Mouse (Mus musculus) spleen, embryonic (tissue): ENCODE measurements around the gene Hoxb5.

Source experiments
- CTCF ChIA-PET: fragments of 350-600 bp; sonication (Branson Sonifier 250); formaldehyde crosslinking; loops from one replicate; lab custom pipeline; 2022; lab: Charles Lee

The Hoxb5 gene

DNA sequence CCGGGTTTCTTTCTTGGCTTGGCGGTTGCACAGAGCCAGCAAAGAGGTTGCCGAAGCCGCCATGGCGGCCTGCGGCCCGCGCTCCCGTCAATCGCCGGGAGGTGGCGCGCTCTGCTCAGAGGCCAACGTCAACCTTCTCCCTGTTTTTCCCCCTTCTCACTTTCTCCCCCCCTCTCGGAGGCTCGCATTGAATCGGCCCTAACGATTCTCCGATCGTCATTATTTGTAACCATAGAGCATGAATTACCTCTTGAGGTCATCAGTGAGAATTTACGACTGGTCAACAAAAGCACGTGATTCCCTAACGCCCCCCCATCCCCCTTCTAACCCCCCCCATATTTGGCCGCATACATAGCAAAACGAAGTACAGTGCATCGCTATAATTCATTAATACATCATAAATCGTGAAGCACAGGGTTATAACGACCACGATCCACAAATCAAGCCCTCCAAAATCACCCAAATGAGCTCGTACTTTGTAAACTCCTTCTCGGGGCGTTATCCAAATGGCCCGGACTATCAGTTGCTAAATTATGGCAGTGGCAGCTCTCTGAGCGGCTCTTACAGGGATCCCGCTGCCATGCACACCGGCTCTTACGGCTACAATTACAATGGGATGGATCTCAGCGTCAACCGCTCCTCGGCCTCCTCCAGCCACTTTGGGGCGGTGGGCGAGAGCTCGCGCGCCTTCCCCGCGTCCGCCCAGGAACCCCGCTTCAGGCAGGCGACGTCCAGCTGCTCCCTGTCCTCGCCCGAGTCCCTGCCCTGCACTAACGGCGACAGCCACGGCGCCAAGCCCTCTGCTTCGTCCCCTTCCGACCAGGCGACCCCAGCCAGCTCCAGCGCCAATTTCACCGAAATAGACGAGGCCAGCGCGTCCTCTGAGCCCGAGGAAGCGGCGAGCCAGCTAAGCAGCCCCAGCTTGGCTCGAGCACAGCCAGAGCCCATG, at the start of gene Hoxb5:
Gene Hoxb5 (plus strand): TSS at position 186 of the 949 bp plus-strand sequence.
- CTCF ChIA-PET = interaction anchor here (0.6 to 1.4 kb wide), 4 partner anchors 11 to 540 kb away, joined by 3 to 5 read pairs (median 4); partner anchors contain the start of gene Hoxb6

- CTCF ChIA-PET = interaction anchor here (0.6 kb wide), 1 partner anchor 170 kb away, joined by 4 read pairs; no protein-coding TSS in a partner anchor
Observed at GRCm38 (mm10) chr11:96254221-96254620, 48.9 kb upstream of the Hoxb5 start.

DNA sequence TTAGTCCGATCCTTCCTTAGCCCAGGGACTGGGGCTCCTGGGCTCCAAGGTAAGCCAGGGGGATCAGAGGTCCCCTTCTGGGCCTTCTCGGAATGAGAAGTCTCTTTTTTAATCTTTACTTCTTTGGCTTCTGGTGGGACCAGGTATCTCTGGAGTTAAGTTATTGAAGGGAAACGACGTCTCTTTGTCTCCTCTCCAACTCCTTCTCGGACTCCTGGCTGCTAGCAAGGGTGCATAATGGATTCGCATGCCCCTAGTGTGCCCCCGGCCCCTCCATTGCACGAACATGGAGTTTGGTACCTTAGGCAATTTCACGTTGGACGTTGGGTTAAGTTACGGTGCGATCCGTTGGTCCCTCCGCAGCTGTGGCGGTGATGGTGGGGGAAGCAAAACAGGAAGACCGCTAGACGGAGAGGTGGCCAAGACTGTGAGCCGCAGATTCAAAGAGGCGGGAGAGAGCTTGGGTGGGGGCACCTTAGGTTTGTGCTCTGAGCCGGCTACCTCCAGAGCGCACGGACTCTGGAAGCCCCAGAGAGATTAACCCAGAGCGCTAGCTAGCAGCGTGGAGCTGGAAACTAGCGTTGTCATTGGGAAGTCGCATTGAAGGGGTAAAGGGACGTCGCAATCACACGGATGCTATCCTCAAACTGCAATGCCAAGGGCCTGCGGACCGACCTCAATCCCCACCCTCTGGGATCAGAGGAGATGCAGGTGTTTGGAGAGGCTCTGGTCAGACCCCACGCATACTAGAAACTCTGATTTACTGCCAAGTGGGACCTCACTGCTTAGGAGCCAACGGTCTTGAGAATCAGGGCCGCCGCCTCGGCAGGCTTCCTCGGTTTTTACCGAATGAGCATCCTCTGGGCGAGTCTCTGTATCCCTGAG, 47.8 kb upstream of the Hoxb5 start:
- CTCF ChIA-PET = no interaction called here

DNA sequence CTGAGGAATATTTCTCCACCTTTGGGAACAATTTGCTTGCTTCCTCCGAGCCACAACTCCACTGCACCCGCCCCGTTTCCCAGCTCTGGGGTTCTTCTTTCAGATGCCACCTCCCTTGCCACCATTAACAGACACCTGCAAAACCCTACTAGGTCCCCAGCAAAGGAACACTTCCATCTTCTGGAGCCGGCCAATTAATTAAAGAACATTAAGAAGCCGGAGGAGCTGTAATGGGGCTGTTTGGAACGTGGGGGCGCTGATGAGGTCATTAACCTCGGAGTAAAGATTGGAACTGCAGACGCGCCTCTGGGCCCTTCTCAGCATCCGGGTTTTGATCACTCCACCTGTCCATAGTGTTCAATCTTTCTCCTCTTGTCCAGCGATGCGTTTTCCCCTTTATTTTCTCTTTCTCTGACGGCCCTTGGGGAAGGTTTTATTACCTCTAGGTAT, 47.1 kb upstream of the Hoxb5 start:
- CTCF ChIA-PET = no interaction called here

DNA sequence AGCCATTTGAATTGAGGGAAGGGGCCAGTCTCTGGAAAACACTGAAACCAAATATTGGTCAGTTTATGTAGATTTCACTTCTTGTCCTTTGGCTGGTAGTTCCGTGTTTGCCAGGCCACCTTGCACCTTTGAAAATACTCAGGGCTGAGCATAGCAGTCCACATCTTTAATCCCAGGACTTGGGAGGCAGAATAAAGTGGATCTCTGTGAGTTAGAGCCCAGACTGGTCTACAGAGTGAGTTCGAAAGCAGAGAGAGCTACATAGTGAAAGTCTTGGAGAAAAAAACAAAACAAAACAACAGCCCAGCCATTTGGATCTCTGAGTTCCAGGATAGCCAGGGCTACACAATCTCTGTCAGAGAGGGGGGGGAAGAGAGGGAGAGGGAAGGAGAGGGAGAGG, 46.0 kb upstream of the Hoxb5 start:
- CTCF ChIA-PET = interaction anchor here (0.5 to 0.7 kb wide), 2 partner anchors 11 to 256 kb away, joined by 3 read pairs; no protein-coding TSS in a partner anchor

GRCm38 (mm10) chr11:96259038-96259437, 44.1 kb upstream of the Hoxb5 start:
- CTCF ChIA-PET = no interaction called here

- CTCF ChIA-PET = no interaction called here
Observed at GRCm38 (mm10) chr11:96259511-96259910, 43.6 kb upstream of the Hoxb5 start.

DNA sequence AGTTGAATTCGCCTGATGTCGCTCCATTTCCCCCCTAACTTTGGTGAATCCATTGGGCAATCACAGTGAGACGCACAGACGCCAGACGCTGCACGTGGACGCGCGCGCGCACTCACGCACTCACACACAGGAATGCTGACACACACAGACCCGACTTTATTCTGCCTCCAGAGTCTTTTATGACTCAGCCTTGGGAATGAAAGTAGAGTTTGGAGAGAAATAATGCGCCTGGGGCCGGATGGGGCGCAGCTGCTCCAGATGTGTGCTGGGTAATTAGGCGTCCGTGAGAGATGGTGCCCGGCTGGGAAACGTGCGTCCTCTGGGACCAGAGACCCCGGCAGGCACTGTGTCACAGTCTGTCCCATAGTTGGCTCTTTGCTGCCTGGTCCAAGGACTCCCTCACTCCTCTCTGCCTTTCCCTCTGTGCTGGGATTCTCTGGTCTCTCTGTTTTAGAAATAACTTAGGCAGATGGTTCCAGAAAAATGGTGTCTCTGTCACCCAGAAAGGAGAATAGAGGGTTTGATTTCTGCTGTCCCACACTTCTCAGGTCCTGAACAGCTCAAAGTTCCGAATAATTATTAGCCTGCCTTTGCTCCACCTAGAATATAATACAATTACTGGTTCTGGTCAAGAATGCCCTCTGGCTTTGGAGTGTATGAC, 42.7 kb upstream of the Hoxb5 start:
- CTCF ChIA-PET = no interaction called here

DNA sequence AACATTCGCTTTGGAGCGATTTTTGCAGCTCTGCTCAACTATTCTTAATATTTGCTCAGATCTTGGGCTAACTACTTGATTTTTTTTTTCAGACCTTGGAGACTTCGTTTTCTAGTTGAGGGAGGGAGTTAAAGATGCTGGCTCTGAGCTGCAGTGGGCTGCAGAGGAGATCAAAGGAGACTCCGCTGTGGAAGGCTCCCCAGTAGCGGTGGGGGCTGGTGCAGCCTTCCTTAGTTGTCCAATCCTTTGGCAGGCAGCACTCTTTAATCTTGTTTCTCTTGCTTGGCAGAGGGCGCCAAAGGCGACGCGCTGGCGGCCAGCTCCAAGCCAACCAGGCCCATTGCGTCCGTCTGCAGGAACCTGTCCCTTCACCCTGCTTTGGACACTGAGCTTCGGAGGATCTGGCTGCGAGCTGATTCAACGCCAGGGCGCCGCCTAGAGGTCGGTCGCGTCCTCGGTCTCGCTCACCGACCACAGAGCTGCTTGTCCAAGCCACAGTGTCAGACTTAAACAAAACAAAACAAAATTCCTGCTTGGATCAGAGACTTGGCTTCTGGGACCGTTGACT, 41.7 kb upstream of the Hoxb5 start:
- CTCF ChIA-PET = no interaction called here

DNA sequence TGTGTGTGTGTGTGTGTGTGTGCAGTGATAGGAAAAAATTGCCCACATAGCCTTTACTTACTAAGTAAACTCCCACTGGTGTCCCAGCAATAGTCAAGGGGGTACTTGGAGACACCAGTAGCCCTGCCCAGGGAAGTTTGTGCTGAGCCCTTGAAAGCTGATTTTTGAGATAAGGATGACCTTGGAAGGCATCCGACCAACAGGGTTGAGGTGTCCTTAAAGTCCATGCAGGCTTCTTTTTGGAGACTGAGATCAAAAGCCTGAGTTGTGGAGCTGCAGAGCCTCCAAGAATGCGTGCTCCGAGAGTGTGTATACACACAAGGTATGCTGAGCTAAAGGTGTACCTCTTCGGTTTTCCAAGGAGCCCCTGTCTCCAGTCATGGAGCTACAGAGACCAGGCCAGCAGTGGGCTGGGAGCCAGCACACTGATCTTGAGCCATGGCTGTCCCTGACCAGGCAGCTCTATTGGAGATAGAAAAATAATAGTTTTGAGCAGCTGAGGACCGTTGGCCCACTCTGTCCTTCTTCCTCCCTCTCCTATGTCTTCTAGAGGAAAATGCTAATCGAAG, 40.8 kb upstream of the Hoxb5 start:
- CTCF ChIA-PET = no interaction called here

DNA sequence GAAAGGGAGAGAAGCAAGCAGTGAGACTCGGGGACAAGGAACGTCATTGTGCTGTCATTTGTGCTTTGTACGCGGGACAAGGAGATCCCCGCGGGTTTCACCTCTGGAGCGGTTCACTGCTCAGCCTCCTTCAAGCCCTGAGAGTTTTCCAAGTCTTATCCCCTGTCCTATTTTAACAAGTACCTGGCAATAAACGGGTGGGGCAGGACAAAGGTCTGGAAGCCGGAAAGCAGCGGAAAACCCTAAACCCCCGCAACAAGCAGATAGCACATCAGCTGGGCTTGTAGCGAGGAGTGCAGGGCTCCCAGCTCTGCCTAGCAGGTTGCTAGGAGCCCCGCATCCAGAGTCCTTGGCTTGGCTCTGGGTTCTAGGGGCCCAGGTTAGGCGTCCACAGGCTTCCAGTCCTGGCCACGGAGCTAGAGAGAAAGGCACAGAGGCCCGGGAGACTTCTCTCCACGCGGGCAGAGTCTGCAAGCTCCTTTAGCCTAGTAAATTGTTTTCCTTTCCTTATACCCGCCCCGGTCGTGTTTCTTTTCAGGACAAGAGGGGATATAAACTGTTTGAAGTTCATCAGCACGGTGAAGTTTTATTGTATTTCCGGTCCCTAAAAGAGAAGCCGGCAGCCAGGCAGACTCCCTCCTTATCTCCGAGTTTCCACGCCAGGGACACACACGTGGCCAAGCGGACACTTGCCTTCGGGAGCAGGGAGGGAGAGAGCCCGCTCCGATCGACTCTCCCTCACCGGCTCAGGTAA, 39.3 kb upstream of the Hoxb5 start:
- CTCF ChIA-PET = interaction anchor here (0.5 kb wide), 1 partner anchor 1086 kb away, joined by 5 read pairs; no protein-coding TSS in a partner anchor

- CTCF ChIA-PET = interaction anchor here (0.5 to 0.6 kb wide), 2 partner anchors 80 to 1085 kb away, joined by 5 to 8 read pairs; no protein-coding TSS in a partner anchor
Observed at GRCm38 (mm10) chr11:96264390-96265020, 38.6 kb upstream of the Hoxb5 start.

DNA sequence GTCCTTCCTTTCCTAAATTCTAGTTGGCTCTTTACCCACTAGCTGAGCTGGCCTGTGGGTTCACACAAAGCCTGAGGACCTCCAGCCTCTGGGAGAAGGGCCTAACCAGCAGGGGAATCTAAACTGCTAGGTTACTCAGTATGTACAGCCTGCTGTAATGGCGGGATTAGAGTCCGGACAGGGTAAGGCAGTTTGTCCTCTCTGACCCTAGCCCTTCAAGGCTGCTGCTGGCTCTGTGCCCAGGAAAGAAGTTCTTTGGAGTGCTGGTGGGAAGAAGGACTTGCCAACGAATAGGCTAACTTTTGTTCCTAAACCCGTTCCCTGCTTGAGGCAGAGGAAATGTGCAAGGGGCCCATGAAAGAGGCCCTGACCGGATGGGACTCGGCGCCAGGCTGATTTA, 37.2 kb upstream of the Hoxb5 start:
- CTCF ChIA-PET = interaction anchor here (0.6 to 0.7 kb wide), 2 partner anchors 29 to 1134 kb away, joined by 11 to 38 read pairs; no protein-coding TSS in a partner anchor

DNA sequence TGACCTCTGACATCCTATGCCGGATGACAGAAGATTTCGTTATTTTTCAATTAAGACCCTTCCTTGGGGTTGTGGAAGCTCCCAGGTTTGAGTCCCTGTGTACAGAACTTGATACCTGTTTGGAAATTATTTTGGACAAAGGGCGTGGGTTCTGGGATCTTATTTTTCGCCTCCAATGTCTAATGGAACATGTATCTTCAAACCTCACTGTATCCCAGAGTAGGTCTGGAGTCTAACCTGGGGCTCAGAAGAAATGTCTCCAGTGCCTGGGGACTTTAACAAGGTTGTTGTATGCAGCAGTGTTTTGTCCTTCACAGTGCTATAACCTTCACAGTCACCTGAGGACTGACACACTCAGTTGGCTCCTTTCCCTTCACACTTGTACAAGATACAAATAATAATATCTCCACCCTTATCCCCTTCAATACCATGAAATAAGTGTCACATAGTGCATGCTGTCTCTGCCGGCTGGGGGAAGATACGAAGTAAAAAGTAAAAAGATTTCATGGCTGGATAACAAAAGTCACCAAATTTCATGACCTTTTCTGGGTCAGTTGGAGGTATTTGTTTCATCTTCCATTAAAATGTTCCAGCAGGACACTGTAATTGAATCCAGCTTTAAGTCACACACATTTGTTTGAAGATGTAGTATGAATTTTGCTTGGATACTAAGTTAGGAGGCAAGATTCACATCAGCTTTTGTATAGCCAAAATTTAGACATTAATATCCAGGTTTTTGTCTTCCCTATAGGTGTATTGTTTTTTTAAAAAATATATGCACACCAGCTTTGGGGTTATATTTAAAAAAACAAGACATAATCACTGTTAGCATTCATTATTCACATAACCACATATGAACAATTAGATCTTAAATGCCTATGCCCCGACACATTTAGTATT, 35.9 kb upstream of the Hoxb5 start:
- CTCF ChIA-PET = interaction anchor here (0.7 kb wide), 1 partner anchor 225 kb away, joined by 8 read pairs; no protein-coding TSS in a partner anchor

DNA sequence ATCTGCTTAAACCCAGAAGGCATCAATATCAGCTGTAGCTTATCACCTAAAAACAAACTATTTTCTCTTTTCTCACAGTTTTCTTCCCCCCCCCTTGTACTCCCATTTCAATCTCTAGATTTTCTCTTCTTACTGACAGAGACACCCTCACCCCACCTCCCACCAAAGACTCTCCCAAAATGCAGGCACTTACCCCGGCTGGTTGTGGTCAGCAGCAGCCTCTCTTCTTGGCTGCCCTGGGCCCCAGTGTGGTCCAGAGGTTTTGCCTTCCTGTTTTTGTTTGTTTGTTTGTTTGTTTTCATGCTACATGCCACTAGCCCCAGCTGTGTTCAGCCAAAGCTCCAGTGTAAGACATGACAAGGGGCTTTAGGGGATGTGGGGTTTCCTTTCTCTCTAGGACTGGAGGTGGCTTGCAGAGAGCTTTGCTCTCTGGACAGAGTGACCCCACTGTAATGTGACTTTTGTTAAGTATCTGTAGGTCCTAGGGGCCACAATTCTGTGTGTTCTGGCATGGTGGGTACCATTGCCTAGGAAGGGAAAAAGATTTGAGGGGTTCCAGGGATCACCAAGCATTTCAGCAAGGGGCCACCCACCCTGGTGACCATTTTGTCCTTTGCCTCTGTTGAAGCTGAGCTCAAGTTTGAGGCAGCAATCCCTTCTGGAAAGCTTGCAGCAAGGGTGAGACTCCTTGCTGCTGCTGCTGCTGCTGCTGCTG, 34.9 kb upstream of the Hoxb5 start:
- CTCF ChIA-PET = interaction anchor here (0.6 to 0.7 kb wide), 2 partner anchors 11 to 976 kb away, joined by 3 to 4 read pairs; no protein-coding TSS in a partner anchor

DNA sequence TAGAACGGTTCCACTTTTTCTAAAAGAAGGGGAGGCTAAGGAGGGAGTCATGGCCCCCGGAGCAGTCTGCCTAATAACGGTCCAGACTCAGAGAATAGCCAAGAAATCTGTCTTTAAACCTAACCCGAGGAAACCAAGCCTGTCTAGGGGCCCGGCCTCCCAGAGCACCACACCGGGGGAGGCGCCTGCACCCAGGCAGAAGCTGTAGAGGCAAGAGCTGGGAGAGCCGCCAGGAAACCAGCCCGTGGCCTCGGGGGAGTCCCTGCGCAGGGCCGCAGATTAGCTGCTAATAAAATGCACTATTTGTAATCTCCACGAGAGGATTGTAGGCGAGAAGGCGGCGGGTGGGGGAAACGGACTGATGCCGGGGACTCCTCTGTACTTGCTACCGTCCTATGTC, 33.3 kb upstream of the Hoxb5 start:
- CTCF ChIA-PET = no interaction called here

DNA sequence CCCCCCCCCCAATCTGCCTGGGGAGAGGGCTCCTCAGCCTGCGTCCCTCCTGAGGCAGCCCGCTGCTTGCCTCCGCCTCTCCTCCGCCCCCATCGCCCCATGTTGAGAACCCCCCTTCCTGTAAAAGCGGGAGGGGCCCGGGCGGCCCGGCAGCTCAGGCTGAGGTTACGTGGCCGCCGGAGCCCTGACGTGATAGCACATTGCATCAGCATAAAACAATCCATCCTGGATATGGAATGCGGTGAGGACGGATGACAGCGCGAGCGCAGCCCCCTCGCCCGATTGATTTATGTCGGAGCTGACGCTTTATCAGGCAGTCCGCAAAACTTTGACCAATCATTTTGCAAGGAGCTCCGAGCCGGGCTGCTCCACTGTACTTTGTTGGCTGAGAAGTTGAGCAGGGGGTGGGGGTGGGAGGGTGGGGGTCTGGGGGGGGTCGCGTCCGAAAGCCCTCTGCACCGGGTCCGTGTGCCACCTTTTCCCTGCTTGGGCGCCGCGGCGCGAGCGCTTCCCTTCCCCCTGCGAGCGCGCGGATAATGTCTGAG, 32.1 kb upstream of the Hoxb5 start, which contains the start of gene Hoxb9:
Gene Hoxb9 (plus strand): TSS at position 462 of the 545 bp plus-strand sequence.
- CTCF ChIA-PET = interaction anchor here (0.7 kb wide), 1 partner anchor 71 kb away, joined by 7 read pairs; no protein-coding TSS in a partner anchor
